Mouse (Mus musculus) olfactory bulb, adult 2 months (tissue): ENCODE data around the gene Syce1l.

Experiments
- CTCF ChIP-seq: fragments of 200-500 bp; IDR thresholded peaks from 2 replicates; pipeline ENCODE4 v1.5.1; 2012; ENCODE audit warnings: low read depth, mild to moderate bottlenecking, low read length, moderate library complexity; ENCODE audit not compliant: insufficient read depth
- POLR2A ChIP-seq: fragments of 200-500 bp; IDR thresholded peaks from 2 replicates; pipeline ENCODE4 v1.6.1; 2012; ENCODE audit warnings: mild to moderate bottlenecking, low read depth, low read length, moderate library complexity; ENCODE audit not compliant: insufficient read depth

DNA sequence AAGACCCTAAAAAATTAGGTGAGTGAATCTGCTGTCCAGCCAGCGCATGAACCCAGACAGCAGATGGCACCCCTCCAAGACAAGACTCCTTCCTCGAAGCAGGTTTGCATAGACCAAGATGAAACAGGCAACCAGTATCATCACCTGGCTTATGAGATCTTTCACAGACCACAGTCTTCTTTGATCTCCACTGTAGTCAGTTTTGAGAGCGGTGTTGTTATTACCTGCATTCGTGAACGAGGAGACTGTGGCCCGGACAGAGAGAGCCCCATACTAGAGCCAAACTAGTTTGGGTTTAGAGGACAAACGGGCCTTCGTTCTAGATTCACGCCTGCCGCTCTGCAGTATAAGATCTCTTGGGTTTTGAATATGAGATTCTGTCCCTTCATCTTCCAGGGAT, 26.9 kb downstream of the Syce1l start:
- TF ChIP-seq POLR2A (no peak), CTCF (no peak)
